Mouse (Mus musculus) lung, postnatal 0 days (tissue): ENCODE measurements around the gene Aspn. TPM values are rescaled to one million over a fixed set of nuclear protein-coding genes. Genes with fewer than 3 reads are reported as not detected.
"Not testable (repeated sequence)": the region's sequence is repeated elsewhere in the genome, so short reads cannot be mapped to it uniquely, and the experiment has no call there.

ENCODE experiments used
- ATAC-seq: fragments of 200-750 bp; cut with Nextera tagmentation; 2 replicates; pipeline ENCODE4 v1.8.0; 2017; ENCODE audit warnings: moderate library complexity
- DNase-seq: peaks from one replicate; pipeline ENCODE4 v3.0.0-alpha.2; 2016; ENCODE audit warnings: low spot score
- H3K27ac ChIP-seq: fragments of 300-500 bp; sonication (generic); 2 replicates; pipeline ENCODE4 v1.5.1; 2014; ENCODE audit warnings: antibody characterized with exemption, mild to moderate bottlenecking, low read length, mixed read lengths
- H3K27me3 ChIP-seq: fragments of 300-500 bp; sonication (generic); replicated peaks from 2 replicates; pipeline ENCODE4 v1.6.1; 2014; ENCODE audit warnings: low read length, mixed read lengths; ENCODE audit not compliant: insufficient read depth
- H3K36me3 ChIP-seq: fragments of 300-500 bp; sonication (generic); 2 replicates; pipeline ENCODE4 v1.6.1; 2014; ENCODE audit warnings: low read length, mixed read lengths; ENCODE audit not compliant: insufficient read depth
- H3K4me1 ChIP-seq: fragments of 300-500 bp; sonication (generic); 2 replicates; pipeline ENCODE4 v1.6.1; 2014; ENCODE audit warnings: antibody characterized with exemption, low read depth, low read length, mixed read lengths; ENCODE audit not compliant: insufficient read depth
- H3K4me2 ChIP-seq: fragments of 300-500 bp; sonication (generic); replicated peaks from 2 replicates; pipeline ENCODE4 v1.6.1; 2014; ENCODE audit warnings: low read depth, mild to moderate bottlenecking, low read length, moderate library complexity, mixed read lengths
- H3K4me3 ChIP-seq: fragments of 300-500 bp; sonication (generic); 2 replicates; pipeline ENCODE4 v1.5.1; 2014; ENCODE audit warnings: low read depth, low read length
- H3K9ac ChIP-seq: fragments of 300-500 bp; sonication (generic); replicated peaks from 2 replicates; pipeline ENCODE4 v1.6.1; 2014; ENCODE audit warnings: low read depth, mild to moderate bottlenecking
- H3K9me3 ChIP-seq: fragments of 300-500 bp; sonication (generic); 2 replicates; pipeline ENCODE4 v1.6.1; 2016; ENCODE audit warnings: low read length, mixed read lengths
- CTCF ChIP-seq: IDR thresholded peaks from 2 replicates; pipeline ENCODE4 v1.5.1; 2016; ENCODE audit warnings: antibody characterized with exemption, mild to moderate bottlenecking
- EP300 ChIP-seq: IDR thresholded peaks from 2 replicates; pipeline ENCODE4 v1.6.1; 2016; ENCODE audit warnings: antibody characterized with exemption, mild to moderate bottlenecking, control low read depth
- WGBS: fragments of 180-500 bp; shearing (Covaris S2); extraction: QIAGEN DNeasy Blood & Tissue Kit; methylation state at CpG from one replicate; pipeline ENCODE4 v1.1.7; 2014; 5-methylcytosine and 5-hydroxymethylcytosine counted together
- polyA plus RNA-seq: library from polyadenylated mRNA; unstranded; fragments of >200 nt; fragmentation: Nextera tagmentation; extraction: Ambion mirVana; gene quantifications from 2 replicates; pipeline ENCODE4 v1.2.1, GENCODE M21; 2015

The Aspn gene
- polyA plus RNA-seq, 1 experiment from 2014 or later, result 102 TPM

DNA sequence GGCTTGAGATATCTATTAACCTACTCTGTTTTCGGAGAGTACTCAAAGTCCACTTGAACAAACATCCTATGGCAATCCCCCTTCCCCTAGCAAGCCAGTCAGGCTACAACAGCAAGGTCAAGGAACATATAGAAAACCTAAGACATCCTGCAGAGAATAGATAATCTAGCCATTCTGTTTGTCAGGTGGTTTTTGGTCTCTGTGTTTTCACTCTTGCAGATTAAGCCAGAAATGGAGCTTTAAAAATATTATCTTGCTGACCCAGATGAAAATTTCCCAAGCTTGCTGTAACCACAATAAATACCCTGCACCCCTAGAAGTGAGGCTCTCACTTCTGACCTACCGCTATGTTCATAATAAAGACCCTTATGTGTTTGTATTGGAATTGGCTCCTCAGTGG lies 27.2 kb downstream of the Aspn start:
- Histone ChIP-seq H3K36me3 (no peaks in the 10 kb centered on the region), H3K4me2 (no peak overlapping the region), H3K27ac (no peak overlapping the region), H3K9me3 (no peaks in the 10 kb centered on the region), H3K9ac (no peak overlapping the region), H3K27me3 (no peaks in the 10 kb centered on the region), H3K4me3 (no peak overlapping the region), H3K4me1 (no peaks in the 10 kb centered on the region)
- TF ChIP-seq EP300 (no peak), CTCF (no peak)
- no peak for DNase-seq
- ATAC-seq, result no peak
- 75% methylated on average over 2 of the region's 2 CpGs for WGBS

DNA sequence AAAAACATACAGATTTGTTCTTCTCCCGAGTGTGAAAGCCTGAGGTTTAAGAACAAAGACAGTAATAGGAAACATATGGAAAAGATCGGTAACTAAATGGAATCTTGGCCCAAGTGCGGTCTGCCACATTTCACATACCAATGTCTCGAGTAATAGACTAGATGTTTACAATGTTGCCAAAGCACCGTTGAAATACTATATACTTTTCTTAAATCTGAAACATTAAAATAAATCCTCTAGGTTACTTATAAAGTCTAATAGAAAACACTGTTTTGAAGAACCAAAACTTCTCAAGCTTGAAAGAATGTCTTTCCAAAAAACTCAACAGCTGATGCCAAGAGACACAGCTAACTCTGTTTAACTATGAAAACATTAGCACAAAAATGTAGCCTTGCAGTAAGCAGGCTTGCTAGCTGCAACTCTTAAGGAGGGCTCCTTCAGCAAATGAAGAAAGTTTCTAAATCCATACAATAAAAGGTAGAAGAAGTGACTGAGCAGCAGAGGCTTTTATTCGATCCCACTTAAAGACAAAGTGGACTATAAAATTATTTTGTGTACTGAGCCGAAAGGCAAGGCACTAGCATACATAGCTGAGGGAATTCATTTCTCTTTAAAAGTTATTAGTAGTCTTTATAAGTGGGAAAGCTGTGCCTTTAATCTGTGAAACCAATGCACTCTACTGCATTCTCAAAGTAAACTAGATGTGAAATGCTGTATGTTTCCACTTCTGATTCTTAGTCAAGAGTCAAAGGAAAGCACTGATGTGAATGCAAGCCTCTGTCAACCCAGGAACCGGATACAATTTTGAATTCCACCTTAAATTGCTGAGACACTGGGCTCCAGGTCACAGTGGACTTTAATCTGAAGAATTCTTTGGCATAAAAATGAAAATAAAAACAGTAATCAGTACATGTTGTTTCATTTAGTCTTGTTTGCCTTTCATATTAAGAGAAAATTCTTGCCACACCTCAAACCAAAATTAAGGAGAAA lies 37.6 kb downstream of the Aspn start, which contains the start of gene Omd:
Gene Omd (plus strand): TSS at position 922 of the 990 bp plus-strand sequence.
- no peak within 1 kb of the TSS for H3K4me3 ChIP-seq
- ATAC-seq, result peak; percentile 44

DNA sequence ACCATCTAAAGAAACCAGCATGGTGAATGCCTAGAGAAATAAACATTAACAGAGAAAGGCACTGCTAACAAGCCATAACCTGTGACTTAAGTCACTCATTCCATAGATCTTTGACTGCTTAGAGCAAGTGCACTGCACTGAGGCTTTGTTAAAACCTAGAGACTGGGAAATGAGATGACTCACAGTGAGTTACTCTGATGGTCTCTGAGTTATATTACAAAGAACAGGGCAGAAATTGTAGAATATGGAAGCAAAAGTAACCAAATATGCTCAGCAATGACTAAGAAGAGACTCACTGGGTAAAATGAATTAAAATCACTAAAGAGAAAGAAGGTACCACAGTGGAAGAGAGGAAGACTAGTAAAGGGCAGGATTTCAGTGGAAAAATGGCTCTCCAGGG lies 39.6 kb downstream of the Aspn start:
- H3K36me3 ChIP-seq, result no peaks in the 10 kb centered on the region
- H3K9me3 ChIP-seq, result no peaks in the 10 kb centered on the region
- no peak overlapping the region for H3K27ac ChIP-seq

More for the DNA sequence above, 37.6 kb downstream of the Aspn start, which contains the start of gene Omd:
- Histone ChIP-seq H3K4me1 (no peaks in the 10 kb centered on the region), H3K9ac (no peak within 1 kb of the TSS), H3K27ac (0 out of 2 replicates have a peak within 1 kb of the TSS, but pooled peaks have one; percentile 34), H3K4me2 (no peak within 1 kb of the TSS; the same call in 1 of the 2 replicates), H3K27me3 (no peaks in the 10 kb centered on the region), H3K9me3 (no peaks in the 10 kb centered on the region), H3K36me3 (no peaks in the 10 kb centered on the region)
- WGBS, result 43% methylated on average over 8 of the region's 8 CpGs
- DNase-seq, result peak; percentile 79
- TF ChIP-seq CTCF, result no peak
- TF ChIP-seq EP300, result peak; percentile 66

DNA sequence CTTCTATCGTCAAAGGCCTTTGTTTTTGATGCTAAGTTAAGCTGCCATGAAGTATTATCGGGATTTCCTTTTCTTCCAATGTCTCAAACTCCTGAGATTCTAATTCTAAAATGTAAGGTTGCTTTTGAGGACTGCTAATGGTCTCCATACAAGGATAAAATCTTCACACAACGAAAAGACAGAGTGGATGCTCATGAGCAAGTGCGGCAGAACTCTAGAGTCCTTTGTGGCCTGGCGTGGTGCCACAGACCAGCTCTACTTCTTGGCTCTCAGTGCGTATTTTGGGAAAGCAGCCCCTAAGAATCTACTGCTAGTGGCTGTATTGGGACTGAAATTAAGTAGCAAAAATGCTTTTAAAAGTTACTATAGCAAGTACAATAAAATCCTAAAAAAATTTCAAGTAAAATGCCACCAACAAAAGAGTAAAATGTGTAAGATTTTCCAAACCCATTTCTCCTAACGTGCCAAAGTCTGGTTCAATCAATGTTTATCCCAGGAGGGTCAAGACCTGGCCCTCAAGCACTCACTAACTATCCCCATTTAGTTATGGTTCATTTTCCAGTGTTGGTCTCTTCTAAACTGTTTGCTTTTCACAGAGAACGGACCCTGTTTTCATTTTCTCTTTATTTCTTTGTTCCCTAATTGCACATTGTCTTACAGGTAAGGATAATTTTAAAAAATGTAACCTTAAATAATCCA lies 40.2 kb downstream of the Aspn start:
- no peaks in the 10 kb centered on the region for H3K36me3 ChIP-seq
- H3K27me3 ChIP-seq, result no peaks in the 10 kb centered on the region
- TF ChIP-seq CTCF (no peak), EP300 (no peak)
- H3K9me3 ChIP-seq, result no peaks in the 10 kb centered on the region
- H3K4me2 ChIP-seq, result no peak overlapping the region
- DNase-seq (no peak), ATAC-seq (no peak)
- H3K4me3 ChIP-seq, result no peak overlapping the region
- H3K9ac ChIP-seq, result no peak overlapping the region
- no peak overlapping the region for H3K27ac ChIP-seq
- H3K4me1 ChIP-seq, result no peaks in the 10 kb centered on the region
- 59% methylated on average over 8 of the region's 8 CpGs for WGBS

More for the DNA sequence above, 39.6 kb downstream of the Aspn start:
- DNase-seq (no peak), ATAC-seq (no peak)
- H3K9ac ChIP-seq, result no peak overlapping the region
- TF ChIP-seq EP300 (no peak), CTCF (no peak)
- no peak overlapping the region for H3K4me2 ChIP-seq
- no peaks in the 10 kb centered on the region for H3K4me1 ChIP-seq
- H3K4me3 ChIP-seq, result no peak overlapping the region
- no peaks in the 10 kb centered on the region for H3K27me3 ChIP-seq

DNA sequence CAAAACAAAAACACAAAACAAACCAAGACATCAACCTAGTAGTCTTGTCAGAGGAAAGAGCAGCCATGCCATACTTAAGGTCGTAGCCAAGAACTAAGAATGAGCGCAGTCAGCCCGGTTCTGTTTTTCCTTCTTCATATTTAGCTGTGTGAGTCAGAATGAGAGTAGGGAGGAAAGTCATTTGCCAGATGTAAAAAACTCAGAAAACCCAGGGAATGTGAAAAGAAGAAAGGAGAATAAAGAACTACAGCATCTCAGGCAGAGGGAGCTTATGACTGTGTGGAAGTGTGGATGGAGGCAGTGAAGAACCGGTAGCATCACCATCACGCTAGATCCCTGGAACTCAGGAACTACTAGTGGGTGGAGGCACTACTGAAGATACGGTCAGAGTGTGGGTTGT lies 41.8 kb downstream of the Aspn start:
- no peak for TF ChIP-seq CTCF
- no peak for TF ChIP-seq EP300
- Histone ChIP-seq H3K27ac (no peak overlapping the region), H3K27me3 (no peaks in the 10 kb centered on the region), H3K4me3 (no peak overlapping the region), H3K9me3 (no peaks in the 10 kb centered on the region), H3K4me2 (no peak overlapping the region), H3K36me3 (no peaks in the 10 kb centered on the region), H3K9ac (no peak overlapping the region), H3K4me1 (no peaks in the 10 kb centered on the region)
- no peak for DNase-seq
- 88% methylated on average over 6 of the region's 6 CpGs for WGBS
- no peak for ATAC-seq

DNA sequence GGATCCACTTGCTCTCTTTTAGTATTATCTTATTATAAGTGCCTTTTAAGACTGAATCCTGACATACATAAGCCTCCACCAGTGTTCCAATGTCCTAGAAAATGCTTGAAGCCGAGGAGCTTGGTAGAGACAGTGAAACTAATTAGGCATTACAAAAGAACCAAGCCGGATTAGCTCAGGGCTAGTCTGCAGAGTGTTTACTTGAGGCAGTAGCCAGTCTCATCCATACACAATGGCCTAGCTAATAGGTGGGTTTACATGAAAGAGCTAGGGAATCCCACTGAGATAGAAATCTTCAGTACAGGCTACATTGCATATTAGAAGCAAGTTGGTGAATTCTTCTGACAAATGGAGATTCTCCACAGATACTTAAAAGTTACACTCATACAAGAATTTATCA lies 58.3 kb downstream of the Aspn start:
- not testable (repeated sequence) for H3K27ac ChIP-seq, DNase-seq, ATAC-seq, H3K9ac ChIP-seq, H3K4me1 ChIP-seq, H3K4me2 ChIP-seq, H3K9me3 ChIP-seq, H3K4me3 ChIP-seq, H3K36me3 ChIP-seq, H3K27me3 ChIP-seq
- 77% methylated on average over 2 of the region's 2 CpGs for WGBS
